Mouse (Mus musculus): ENCODE data around the gene Ace3. TPM values are rescaled to one million over a fixed set of nuclear protein-coding genes. Genes with fewer than 3 reads are reported as not detected.

Ace3 gene
- polyA plus RNA-seq, 1 experiment from 2014 or later, result not detected

DNA sequence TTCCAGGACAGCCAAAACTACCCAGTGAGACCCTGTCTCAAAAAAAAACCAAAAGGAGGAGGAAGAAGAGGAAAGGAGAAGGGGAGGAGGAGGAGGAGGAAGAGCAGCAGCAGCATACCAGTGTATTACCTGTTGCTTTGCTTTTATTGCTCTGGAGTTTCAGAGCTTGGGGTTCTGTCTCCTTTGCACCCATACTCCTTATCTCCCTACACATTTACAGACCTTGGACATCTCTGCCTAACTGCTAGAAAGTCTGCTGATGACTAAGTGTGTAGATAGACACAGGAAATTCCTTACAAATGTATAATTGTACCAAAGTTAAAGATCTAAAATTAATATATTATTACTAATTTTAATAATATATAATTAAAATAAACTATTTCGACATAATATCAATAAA is 50.8 kb downstream of the Ace3 start:
- Histone ChIP-seq H3K4me1 (replicated peaks) (peaks cover 33% of the 10 kb centered on the region), H3K36me3 (peaks cover 34% of the 10 kb centered on the region), H3K4me3 (replicated peaks) (no peak overlapping the region), H3K4me2 (no peak overlapping the region), H3K9ac (no peak overlapping the region), H3K27ac (no peak overlapping the region), H3K9me3 (replicated peaks) (no peaks in the 10 kb centered on the region), H3K27me3 (no peaks in the 10 kb centered on the region)
- ATAC-seq (ENCODE audit: low read depth) (no peak), DNase-seq (no peak)
- WGBS (ENCODE audit: insufficient replicate concordance), result 79% methylated on average over 1 of the region's 1 CpGs

DNA sequence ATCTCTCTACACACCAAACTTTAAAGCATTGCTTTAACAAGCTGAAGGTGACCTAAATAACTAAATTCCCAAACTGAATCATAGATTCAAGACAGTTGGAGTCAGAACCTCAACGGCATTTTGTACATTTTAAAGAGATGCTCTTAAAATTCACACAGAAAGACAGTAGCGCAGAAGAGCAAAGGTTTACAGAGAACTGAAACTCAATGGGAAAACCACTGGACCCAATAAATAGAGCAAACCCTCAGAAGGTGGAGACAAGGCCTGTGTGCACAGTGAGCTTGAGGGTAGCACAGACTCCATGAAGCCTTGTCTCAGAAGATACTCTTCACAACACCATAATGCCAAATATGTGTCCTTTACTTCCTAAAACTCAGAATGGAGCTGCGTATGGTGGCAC is 51.3 kb downstream of the Ace3 start:
- ATAC-seq (ENCODE audit: low read depth), result no peak
- Histone ChIP-seq H3K4me2 (no peak overlapping the region), H3K36me3 (peaks cover 37% of the 10 kb centered on the region), H3K9me3 (replicated peaks) (no peaks in the 10 kb centered on the region), H3K9ac (no peak overlapping the region), H3K4me1 (replicated peaks) (peaks cover 30% of the 10 kb centered on the region), H3K27ac (no peak overlapping the region), H3K27me3 (no peaks in the 10 kb centered on the region), H3K4me3 (replicated peaks) (no peak overlapping the region)
- no peak for DNase-seq
- 88% methylated on average over 3 of the region's 3 CpGs for WGBS (ENCODE audit: insufficient replicate concordance)

DNA sequence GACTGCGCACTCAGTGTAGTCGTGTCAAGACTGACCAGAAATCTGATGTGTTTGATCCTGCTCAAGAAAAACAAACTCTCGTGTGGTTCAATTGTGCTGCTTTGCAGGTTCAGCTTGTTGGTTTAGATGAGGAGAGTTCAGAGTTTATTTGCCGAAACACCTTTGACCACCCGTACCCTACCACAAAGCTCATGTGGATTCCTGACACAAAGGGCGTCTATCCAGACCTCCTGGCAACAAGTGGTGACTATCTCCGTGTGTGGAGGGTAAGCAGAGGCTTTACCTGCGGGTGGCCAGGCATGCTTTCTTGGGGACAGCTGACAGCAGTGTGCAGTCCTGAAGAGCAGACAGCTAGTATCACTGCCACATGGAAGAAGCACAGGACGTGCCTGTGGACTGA is 52.1 kb downstream of the Ace3 start:
- peak; percentile 25; the same call in 1 of the 2 replicates for ATAC-seq (ENCODE audit: low read depth)
- Histone ChIP-seq H3K4me2 (no peak overlapping the region), H3K36me3 (peaks cover 45% of the 10 kb centered on the region)

DNA sequence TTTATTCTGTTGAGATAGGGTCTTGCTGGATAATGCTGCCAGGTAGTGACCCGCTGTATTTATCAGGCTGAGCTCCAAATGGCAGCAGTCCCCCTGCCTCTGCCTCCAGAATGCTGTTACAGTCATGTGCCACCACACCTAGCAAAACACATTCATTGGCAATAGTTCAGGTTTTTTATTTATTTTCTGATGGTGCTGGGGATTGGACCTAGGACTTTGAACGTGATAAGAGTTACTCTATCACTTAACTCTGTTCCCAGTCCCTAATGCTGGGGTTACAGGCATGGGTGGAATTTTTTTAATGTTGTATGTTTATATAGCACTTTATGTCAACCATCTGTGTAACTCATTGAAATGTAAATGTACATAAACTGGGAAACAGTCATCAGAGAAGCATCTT is 59.4 kb downstream of the Ace3 start:
- Histone ChIP-seq H3K27me3 (no peaks in the 10 kb centered on the region), H3K36me3 (peaks cover 94% of the 10 kb centered on the region), H3K9ac (no peak overlapping the region; the same call in 1 of the 2 replicates), H3K4me1 (replicated peaks) (peaks cover 46% of the 10 kb centered on the region), H3K4me2 (no peak overlapping the region), H3K9me3 (replicated peaks) (no peaks in the 10 kb centered on the region), H3K4me3 (replicated peaks) (no peak overlapping the region), H3K27ac (no peak overlapping the region)
- ATAC-seq (ENCODE audit: low read depth) (no peak), DNase-seq (no peak)
- 74% methylated on average over 2 of the region's 2 CpGs for WGBS (ENCODE audit: insufficient replicate concordance)

More for the DNA sequence above, 52.1 kb downstream of the Ace3 start:
- Histone ChIP-seq H3K9me3 (replicated peaks) (no peaks in the 10 kb centered on the region), H3K4me3 (replicated peaks) (no peak overlapping the region), H3K27me3 (no peaks in the 10 kb centered on the region), H3K27ac (no peak overlapping the region), H3K4me1 (replicated peaks) (peaks cover 28% of the 10 kb centered on the region), H3K9ac (no peak overlapping the region)
- 74% methylated on average over 9 of the region's 9 CpGs for WGBS (ENCODE audit: insufficient replicate concordance)
- no peak for DNase-seq

DNA sequence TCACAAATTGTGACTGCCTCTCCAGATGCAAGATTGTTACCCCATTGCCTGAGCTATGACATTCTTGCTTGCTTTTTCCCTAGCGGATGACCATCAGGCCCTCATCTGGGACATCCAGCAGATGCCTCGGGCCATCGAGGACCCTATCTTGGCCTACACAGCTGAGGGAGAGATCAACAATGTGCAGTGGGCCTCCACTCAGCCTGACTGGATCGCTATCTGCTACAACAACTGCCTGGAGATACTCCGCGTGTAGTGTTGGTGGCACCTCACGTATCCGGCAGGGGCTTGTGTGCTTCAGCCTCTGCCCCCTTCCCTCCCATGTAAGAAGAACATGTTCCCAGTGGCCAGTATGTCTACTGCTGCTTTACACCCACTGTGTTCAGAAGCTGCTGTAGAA is 60.1 kb downstream of the Ace3 start:
- peaks cover 89% of the 10 kb centered on the region for H3K36me3 ChIP-seq
- DNase-seq, result peak; percentile 32
- H3K9me3 ChIP-seq (replicated peaks), result no peaks in the 10 kb centered on the region
- no peaks in the 10 kb centered on the region for H3K27me3 ChIP-seq
- no peak overlapping the region; the same call in 1 of the 2 replicates for H3K9ac ChIP-seq
- peak; percentile 67 for ATAC-seq (ENCODE audit: low read depth)
- H3K27ac ChIP-seq, result peak overlapping the region; percentile 89
- no peak overlapping the region for H3K4me3 ChIP-seq (replicated peaks)
- 48% methylated on average over 8 of the region's 8 CpGs for WGBS (ENCODE audit: insufficient replicate concordance)
- H3K4me2 ChIP-seq, result no peak overlapping the region
- H3K4me1 ChIP-seq (replicated peaks), result peaks cover 46% of the 10 kb centered on the region

Other genes with a start within 250 kb of the Ace3 start
- gene Cyb561, start 41.3 kb upstream of the Ace3 start, polyA plus RNA-seq (2015; fragmentation: Nextera tagmentation; extraction: Ambion mirVana), result 1.9 TPM in 2 replicates
- gene Ace, start 26.7 kb upstream of the Ace3 start, polyA plus RNA-seq (2015; fragmentation: Nextera tagmentation; extraction: Ambion mirVana), result 0.02 and 0.05 TPM in 2 replicates
- gene Kcnh6, start 13.4 kb downstream of the Ace3 start, polyA plus RNA-seq (2015; fragmentation: Nextera tagmentation; extraction: Ambion mirVana), result 0.03 TPM in 1 of 2 replicates, not detected in the other
- gene Dcaf7, start 42.2 kb downstream of the Ace3 start, polyA plus RNA-seq (2015; fragmentation: Nextera tagmentation; extraction: Ambion mirVana), result 25.3 and 29.4 TPM in 2 replicates
- 8.1 and 8.3 TPM in 2 replicates for gene Taco1, start 71.4 kb downstream of the Ace3 start, polyA plus RNA-seq (2015; fragmentation: Nextera tagmentation; extraction: Ambion mirVana)
- 4.5 and 4.8 TPM in 2 replicates for gene Map3k3, start 89.9 kb downstream of the Ace3 start, polyA plus RNA-seq (2015; fragmentation: Nextera tagmentation; extraction: Ambion mirVana)
- gene Gm10840, start 166.2 kb downstream of the Ace3 start, polyA plus RNA-seq (2015; fragmentation: Nextera tagmentation; extraction: Ambion mirVana), result not detected in 2 replicates
- 82.2 and 87.8 TPM in 2 replicates for gene Limd2, start 166.2 kb downstream of the Ace3 start, polyA plus RNA-seq (2015; fragmentation: Nextera tagmentation; extraction: Ambion mirVana)
- gene Strada, start 207.5 kb downstream of the Ace3 start, polyA plus RNA-seq (2015; fragmentation: Nextera tagmentation; extraction: Ambion mirVana), result 9.4 and 10.5 TPM in 2 replicates
- 41.5 and 50.9 TPM in 2 replicates for gene Ccdc47, start 221.7 kb downstream of the Ace3 start, polyA plus RNA-seq (2015; fragmentation: Nextera tagmentation; extraction: Ambion mirVana)
- gene Ddx42, start 222.3 kb downstream of the Ace3 start, polyA plus RNA-seq (2015; fragmentation: Nextera tagmentation; extraction: Ambion mirVana), result 26.8 and 31.6 TPM in 2 replicates